Mouse (Mus musculus) megakaryocyte, embryonic 14.5 days (primary cell): Measurements from ENCODE around the gene Adamtsl4. TPM values are rescaled to one million over a fixed set of nuclear protein-coding genes. Genes with fewer than 3 reads are reported as not detected.
A peak's percentile ranks its signal among the peaks of the same experiment; 100 is the strongest.

Source experiments
- H3K27me3 ChIP-seq: replicated peaks from 2 replicates; pipeline ENCODE3; 2012; ENCODE audit warnings: inconsistent platforms
- H3K36me3 ChIP-seq: replicated peaks from 2 replicates; pipeline ENCODE3; 2012; ENCODE audit warnings: low read length, inconsistent platforms, mixed read lengths
- H3K4me1 ChIP-seq: 2 replicates; pipeline ENCODE4 v1.6.1; 2012; ENCODE audit warnings: inconsistent platforms
- H3K4me3 ChIP-seq: replicated peaks from 2 replicates; pipeline ENCODE3; 2012; ENCODE audit warnings: moderate library complexity, mild to moderate bottlenecking, inconsistent platforms
- H3K9me3 ChIP-seq: 2 replicates; pipeline ENCODE4 v1.6.1; 2012; ENCODE audit warnings: inconsistent platforms
- FLI1 ChIP-seq: IDR thresholded peaks from 2 replicates; pipeline ENCODE4 v1.6.1; 2012; ENCODE audit warnings: low read length, inconsistent platforms, mixed read lengths
- GATA1 ChIP-seq: IDR thresholded peaks from 3 replicates; pipeline ENCODE4 v1.6.1; 2012; ENCODE audit warnings: mixed read lengths, low read length, inconsistent platforms, borderline replicate concordance
- polyA plus RNA-seq: library from polyadenylated mRNA; stranded (reverse); fragments of >175 nt; gene quantifications from 2 replicates; pipeline ENCODE4 v1.2.3, GENCODE M21; 2012; ENCODE audit warnings: low replicate concordance; ENCODE audit not compliant: insufficient read depth

Adamtsl4 gene
- polyA plus RNA-seq, 1 experiment: 0.83 TPM

DNA sequence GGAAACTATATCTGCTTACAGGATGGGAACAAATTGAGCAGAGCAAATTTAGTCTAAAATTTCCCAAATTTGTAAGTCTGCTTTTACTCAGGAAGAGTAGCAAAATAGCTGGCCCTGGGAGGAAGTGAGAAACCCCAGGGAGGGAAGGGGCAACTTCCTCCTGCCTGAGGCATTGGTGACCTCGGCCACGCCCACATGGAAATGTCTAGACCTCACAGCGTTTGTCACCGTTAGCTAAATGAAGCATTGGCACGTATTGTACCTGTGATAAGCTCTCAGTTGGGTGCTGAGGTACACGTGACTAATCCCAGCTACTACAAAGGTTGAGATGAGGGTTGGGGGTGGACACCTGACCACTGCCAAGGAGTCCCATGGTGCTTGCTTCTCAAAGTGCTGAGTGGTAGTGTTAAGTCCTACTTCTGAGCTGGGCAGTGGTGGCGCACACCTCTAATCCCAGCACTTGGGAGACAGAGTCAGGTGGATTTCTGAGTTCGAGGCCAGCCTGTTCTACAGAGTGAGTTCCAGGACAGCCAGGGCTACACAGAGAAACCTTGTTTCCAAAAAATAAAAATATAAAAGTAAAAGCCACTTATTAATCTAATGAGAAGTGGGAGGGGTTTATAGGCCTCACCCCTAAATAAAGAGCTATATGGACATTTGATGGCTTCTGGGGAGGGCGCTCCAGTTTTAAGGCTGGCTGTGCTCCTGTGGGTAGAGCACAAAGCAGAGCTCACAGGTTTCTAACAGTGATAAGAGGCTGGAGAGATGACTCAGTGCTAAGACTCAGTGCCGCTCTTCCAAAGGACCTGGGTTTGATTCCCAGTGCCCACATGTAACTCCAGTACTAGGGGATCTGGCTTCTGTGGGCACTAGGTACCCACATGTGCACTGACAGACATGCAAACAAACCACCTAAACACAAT, 42.1 kb downstream of the Adamtsl4 start:
- H3K4me3 ChIP-seq: peak overlapping the region; percentile 82

GRCm38 (mm10) chr3:95643097-95643496, 44.6 kb downstream of the Adamtsl4 start:
- no peak overlapping the region for H3K4me3 ChIP-seq
- H3K4me1 ChIP-seq: peaks cover 46% of the 10 kb centered on the region
- H3K36me3 ChIP-seq: peaks cover 46% of the 10 kb centered on the region
- H3K27me3 ChIP-seq: no peaks in the 10 kb centered on the region
- H3K9me3 ChIP-seq: no peaks in the 10 kb centered on the region
- no peak for TF ChIP-seq GATA1
- no peak for TF ChIP-seq FLI1

More for the DNA sequence above, 42.1 kb downstream of the Adamtsl4 start:
- Histone ChIP-seq H3K36me3 (peaks cover 29% of the 10 kb centered on the region), H3K4me1 (peaks cover 62% of the 10 kb centered on the region), H3K27me3 (no peaks in the 10 kb centered on the region), H3K9me3 (no peaks in the 10 kb centered on the region)
- TF ChIP-seq FLI1: no peak
- no peak for TF ChIP-seq GATA1

DNA sequence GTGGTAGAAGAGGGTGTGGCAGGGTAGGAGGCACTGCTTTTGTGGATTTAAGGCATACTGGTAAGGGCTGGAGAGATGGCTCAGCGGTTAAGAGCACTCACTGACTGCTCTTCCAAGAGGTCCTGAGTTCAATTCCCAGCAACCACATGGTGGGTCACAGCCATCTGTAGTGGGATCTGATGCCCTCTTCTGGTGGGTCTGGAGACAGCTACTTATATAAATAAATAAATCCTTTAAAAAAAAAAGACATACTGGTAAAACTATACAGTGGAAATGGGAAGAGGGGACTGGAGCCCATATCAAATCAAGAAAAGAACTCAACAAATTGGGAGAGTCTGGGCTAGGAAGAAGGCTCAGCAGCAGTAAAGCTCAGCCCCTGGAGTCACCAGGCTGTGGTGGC, 48.0 kb downstream of the Adamtsl4 start:
- Histone ChIP-seq H3K4me1 (peaks cover 53% of the 10 kb centered on the region), H3K4me3 (no peak overlapping the region), H3K36me3 (peaks cover 71% of the 10 kb centered on the region), H3K27me3 (no peaks in the 10 kb centered on the region), H3K9me3 (no peaks in the 10 kb centered on the region)
- TF ChIP-seq GATA1 (no peak), FLI1 (no peak)

DNA sequence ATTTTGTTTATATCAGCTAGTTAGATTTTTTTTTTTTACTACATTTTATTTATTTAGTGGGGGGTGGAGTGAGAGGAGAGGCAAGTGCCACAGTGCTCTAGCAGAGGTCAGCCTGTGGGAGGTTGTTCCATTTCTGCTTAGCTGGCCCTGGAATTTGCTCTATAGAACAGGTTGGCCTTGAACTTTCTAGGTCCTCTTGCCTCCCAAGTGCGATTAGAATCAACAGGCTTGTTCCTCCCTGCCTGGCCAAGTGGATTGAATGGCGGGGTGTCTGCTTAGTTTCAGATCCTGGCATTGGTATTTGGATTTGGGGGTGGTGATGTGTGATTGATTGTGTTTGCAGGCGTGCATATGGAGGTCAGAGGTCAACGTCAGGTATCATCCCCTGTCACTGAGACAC, 51.6 kb downstream of the Adamtsl4 start:
- H3K27me3 ChIP-seq: no peaks in the 10 kb centered on the region
- peaks cover 95% of the 10 kb centered on the region for H3K36me3 ChIP-seq
- H3K4me3 ChIP-seq: no peak overlapping the region
- H3K4me1 ChIP-seq: peaks cover 39% of the 10 kb centered on the region
- H3K9me3 ChIP-seq: no peaks in the 10 kb centered on the region
- TF ChIP-seq GATA1 (no peak), FLI1 (no peak)

- no peaks in the 10 kb centered on the region for H3K9me3 ChIP-seq
- H3K27me3 ChIP-seq: no peaks in the 10 kb centered on the region
- no peak overlapping the region for H3K4me3 ChIP-seq
- TF ChIP-seq GATA1: no peak
- no peak for TF ChIP-seq FLI1
- peaks cover 42% of the 10 kb centered on the region for H3K4me1 ChIP-seq
- peaks cover 98% of the 10 kb centered on the region for H3K36me3 ChIP-seq
Observed at GRCm38 (mm10) chr3:95635636-95636035, 52.1 kb downstream of the Adamtsl4 start.

GRCm38 (mm10) chr3:95632648-95633588, 54.8 kb downstream of the Adamtsl4 start:
- Histone ChIP-seq H3K27me3 (no peaks in the 10 kb centered on the region), H3K36me3 (peaks cover 100% of the 10 kb centered on the region), H3K4me3 (no peak overlapping the region), H3K9me3 (no peaks in the 10 kb centered on the region), H3K4me1 (peaks cover 60% of the 10 kb centered on the region)
- TF ChIP-seq GATA1: no peak
- TF ChIP-seq FLI1: no peak

DNA sequence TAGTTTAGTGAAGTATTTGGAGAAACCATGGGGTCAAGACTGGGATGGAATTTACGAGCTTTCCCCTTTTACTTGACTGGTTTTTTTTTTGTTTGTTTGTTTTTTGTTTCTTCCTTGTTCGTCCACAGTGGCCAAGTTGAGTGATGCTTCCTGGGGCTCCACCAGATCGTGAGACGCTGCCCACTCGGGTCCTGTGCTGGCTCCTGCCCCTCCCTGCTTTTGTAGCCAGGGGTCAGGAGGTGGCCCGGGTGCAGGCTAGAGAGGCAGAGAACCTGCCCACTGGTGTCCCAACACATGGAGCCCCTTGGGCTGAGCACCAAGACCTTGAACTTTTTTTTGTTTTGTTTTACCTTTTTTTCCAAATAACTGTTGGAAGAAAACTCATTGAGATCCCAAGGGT, 56.4 kb downstream of the Adamtsl4 start:
- H3K4me3 ChIP-seq: no peak overlapping the region
- H3K4me1 ChIP-seq: peaks cover 64% of the 10 kb centered on the region
- no peaks in the 10 kb centered on the region for H3K27me3 ChIP-seq
- TF ChIP-seq GATA1: no peak
- no peak for TF ChIP-seq FLI1
- no peaks in the 10 kb centered on the region for H3K9me3 ChIP-seq
- H3K36me3 ChIP-seq: peaks cover 100% of the 10 kb centered on the region

- no peak overlapping the region for H3K4me3 ChIP-seq
- TF ChIP-seq FLI1: no peak
- H3K27me3 ChIP-seq: no peaks in the 10 kb centered on the region
- H3K36me3 ChIP-seq: peaks cover 99% of the 10 kb centered on the region
- peaks cover 65% of the 10 kb centered on the region for H3K4me1 ChIP-seq
- no peaks in the 10 kb centered on the region for H3K9me3 ChIP-seq
Observed at GRCm38 (mm10) chr3:95630856-95631255, 56.9 kb downstream of the Adamtsl4 start.

DNA sequence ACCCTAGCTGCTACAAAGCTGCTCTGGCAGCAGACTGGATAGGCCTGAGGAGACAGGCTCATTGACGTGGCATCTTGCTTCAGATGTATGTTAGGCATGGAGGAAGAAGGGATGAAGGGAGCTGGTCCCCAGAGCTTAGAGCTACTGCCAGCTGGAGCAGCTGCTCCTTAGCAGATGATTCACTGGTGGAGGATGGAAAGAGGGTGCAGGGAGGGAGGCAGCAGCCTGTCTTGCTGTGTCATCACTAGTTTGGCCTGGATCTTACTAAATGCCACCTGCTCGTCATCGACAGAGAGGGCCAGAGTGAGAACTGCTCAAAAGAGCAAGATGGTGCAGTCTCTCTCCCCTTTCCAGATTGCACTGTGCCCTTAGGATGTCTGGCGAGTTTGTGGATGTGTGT, 58.0 kb downstream of the Adamtsl4 start:
- H3K9me3 ChIP-seq: no peaks in the 10 kb centered on the region
- H3K36me3 ChIP-seq: peaks cover 88% of the 10 kb centered on the region
- H3K27me3 ChIP-seq: no peaks in the 10 kb centered on the region
- peak overlapping the region; percentile 70 for H3K4me3 ChIP-seq
- TF ChIP-seq FLI1 (no peak), GATA1 (no peak)
- H3K4me1 ChIP-seq: peaks cover 60% of the 10 kb centered on the region

GRCm38 (mm10) chr3:95627763-95628162, 60.0 kb downstream of the Adamtsl4 start:
- Histone ChIP-seq H3K4me3 (no peak overlapping the region), H3K36me3 (peaks cover 68% of the 10 kb centered on the region), H3K9me3 (no peaks in the 10 kb centered on the region), H3K27me3 (no peaks in the 10 kb centered on the region), H3K4me1 (peaks cover 67% of the 10 kb centered on the region)
- TF ChIP-seq GATA1: no peak

Other genes with a start within 250 kb of the Adamtsl4 start
- gene Ctsk, start 188.7 kb downstream of the Adamtsl4 start, polyA plus RNA-seq: not detected in 2 replicates
- gene Ctss, start 161.1 kb downstream of the Adamtsl4 start, polyA plus RNA-seq: 3.5 and 24.7 TPM in 2 replicates
- gene Hormad1, start 128.2 kb downstream of the Adamtsl4 start, polyA plus RNA-seq: not detected in 2 replicates
- 2.0 TPM in 1 of 2 replicates, not detected in the other for gene Golph3l, start 99.0 kb downstream of the Adamtsl4 start, polyA plus RNA-seq
- 21.1 and 41.0 TPM in 2 replicates for gene Ensa, start 62.9 kb downstream of the Adamtsl4 start, polyA plus RNA-seq
- gene Mcl1, start 29.1 kb downstream of the Adamtsl4 start, polyA plus RNA-seq: 222 and 245 TPM in 2 replicates
- gene Ecm1, start 51.7 kb upstream of the Adamtsl4 start, polyA plus RNA-seq: 274 and 549 TPM in 2 replicates
- gene Tars2, start 72.3 kb upstream of the Adamtsl4 start, polyA plus RNA-seq: 22.7 and 22.9 TPM in 2 replicates
- 3.0 and 3.4 TPM in 2 replicates for gene Rprd2, start 130.9 kb upstream of the Adamtsl4 start, polyA plus RNA-seq
- gene Prpf3, start 168.0 kb upstream of the Adamtsl4 start, polyA plus RNA-seq: 1.9 and 6.5 TPM in 2 replicates
- gene Mrps21, start 183.6 kb upstream of the Adamtsl4 start, polyA plus RNA-seq: 36.5 and 191 TPM in 2 replicates
- gene Ciart, start 194.3 kb upstream of the Adamtsl4 start, polyA plus RNA-seq: 10.4 and 16.9 TPM in 2 replicates
- 0.30 TPM in 1 of 2 replicates, not detected in the other for gene BC028528, start 204.1 kb upstream of the Adamtsl4 start, polyA plus RNA-seq
- 39.8 and 61.7 TPM in 2 replicates for gene Aph1a, start 206.1 kb upstream of the Adamtsl4 start, polyA plus RNA-seq
- not detected in 2 replicates for gene Car14, start 216.8 kb upstream of the Adamtsl4 start, polyA plus RNA-seq
- gene Anp32e, start 241.3 kb upstream of the Adamtsl4 start, polyA plus RNA-seq: 3.7 and 183 TPM in 2 replicates